Mouse (Mus musculus) central nervous system, embryonic 14 days (tissue): ENCODE measurements around the gene Vmn1r198. TPM values are rescaled to one million over a fixed set of nuclear protein-coding genes. Genes with fewer than 3 reads are reported as not detected.

ENCODE experiments used
- polyA plus RNA-seq: library from polyadenylated mRNA; depleted of rRNA; stranded (reverse); fragments of >200 nt; gene quantifications from 2 replicates; pipeline ENCODE4 v1.2.3, GENCODE M21; 2012; rRNA removed

Vmn1r198 gene
- not detected in 2 replicates for polyA plus RNA-seq

DNA sequence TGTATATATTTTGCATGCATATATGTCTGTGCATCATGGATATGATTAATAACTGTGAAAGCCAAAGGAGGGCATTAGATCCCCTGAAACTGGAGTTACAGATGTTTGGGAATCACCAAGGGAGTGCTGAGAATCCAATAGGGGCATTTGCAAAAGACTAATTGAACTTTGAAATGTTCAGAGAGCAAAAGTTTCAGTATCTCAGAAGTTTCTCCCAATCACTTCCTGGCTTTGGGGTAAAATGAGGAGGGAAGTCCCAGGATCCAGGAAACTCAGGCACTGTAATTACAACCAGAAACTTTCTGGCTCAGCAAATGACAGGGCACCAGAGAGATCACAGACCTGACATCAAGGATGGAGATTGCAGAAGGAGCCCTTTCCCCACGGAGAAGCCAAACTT, at the start of gene Vmn1r198:
TSS of gene Vmn1r198 (plus strand) at position 301 of the 400 bp plus-strand sequence.

DNA sequence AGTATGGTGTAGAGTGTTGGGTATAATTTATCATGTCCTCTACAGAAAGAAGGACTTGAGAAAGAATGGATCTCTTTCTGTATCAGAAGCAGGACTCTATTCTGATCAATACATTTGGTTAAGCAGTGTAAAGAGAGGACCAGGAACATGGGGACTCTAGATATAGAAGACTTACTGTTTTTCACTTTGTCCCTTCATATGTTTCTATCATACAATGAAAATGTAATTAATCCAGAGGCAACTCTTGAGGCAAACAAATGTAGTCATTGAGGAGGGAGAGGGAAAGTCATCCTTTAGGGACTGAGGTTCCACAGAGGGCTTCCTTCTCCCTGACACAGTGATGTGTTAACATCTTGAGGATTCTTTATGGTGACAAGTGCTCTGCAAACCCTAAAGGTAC, 25.9 kb upstream of the Vmn1r198 start, which contains the start of gene Vmn1r197:
TSS of gene Vmn1r197 (plus strand) at position 301 of the 400 bp plus-strand sequence.

DNA sequence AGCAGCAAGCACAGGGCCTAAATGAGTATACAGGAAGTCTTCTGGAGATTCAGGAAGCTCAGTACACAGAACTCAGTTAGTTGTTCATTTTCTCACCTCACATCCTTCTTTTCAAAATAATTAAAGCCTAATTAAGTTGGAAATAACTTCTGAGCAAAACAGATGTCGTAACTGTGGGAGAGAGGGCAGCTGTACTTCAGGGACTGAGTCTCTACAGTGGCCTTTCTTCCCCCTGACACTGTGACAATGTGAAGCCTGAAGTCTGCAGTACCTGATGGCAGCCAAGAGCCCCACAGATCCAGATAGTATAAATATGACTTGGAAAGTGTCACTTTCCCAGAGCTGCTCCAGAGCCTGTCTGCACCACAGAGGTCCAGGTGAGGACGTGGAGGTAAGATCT, 29.4 kb downstream of the Vmn1r198 start, which contains the start of gene Vmn1r199:
TSS of gene Vmn1r199 (plus strand) at position 301 of the 400 bp plus-strand sequence.

DNA sequence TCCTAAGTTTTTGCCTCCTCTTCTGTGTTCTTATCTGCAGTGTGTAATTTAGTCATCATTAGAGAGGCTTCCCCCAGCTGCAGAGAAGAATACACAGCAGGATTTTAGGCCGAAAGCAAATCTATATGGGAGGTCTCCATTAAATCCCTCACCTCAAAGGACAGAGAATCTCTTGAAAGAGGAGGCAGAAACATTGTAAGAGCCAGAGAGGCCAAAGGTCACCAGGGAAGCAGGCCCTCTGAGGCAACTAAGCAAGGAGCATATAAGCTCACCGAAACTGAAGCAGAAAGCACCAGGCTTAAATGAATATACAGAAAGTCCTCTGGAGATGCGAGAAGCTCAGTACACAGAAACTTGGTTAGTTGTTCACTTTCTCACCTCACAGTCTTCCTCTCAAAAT, 39.9 kb downstream of the Vmn1r198 start, which contains the start of gene Vmn1r200:
TSS of gene Vmn1r200 (plus strand) at position 301 of the 400 bp plus-strand sequence.

Other genes with a start within 250 kb of the Vmn1r198 start
- not detected in 2 replicates for gene Vmn1r189, start 244.5 kb upstream of the Vmn1r198 start, polyA plus RNA-seq
- not detected in 2 replicates for gene Vmn1r191, start 166.4 kb upstream of the Vmn1r198 start, polyA plus RNA-seq
- not detected in 2 replicates for gene Vmn1r192, start 159.2 kb upstream of the Vmn1r198 start, polyA plus RNA-seq
- not detected in 2 replicates for gene Vmn1r193, start 127.2 kb upstream of the Vmn1r198 start, polyA plus RNA-seq
- gene Vmn1r194, start 106.1 kb upstream of the Vmn1r198 start, polyA plus RNA-seq, result not detected in 2 replicates
- not detected in 2 replicates for gene Vmn1r195, start 79.8 kb upstream of the Vmn1r198 start, polyA plus RNA-seq
- gene Vmn1r196, start 60.4 kb upstream of the Vmn1r198 start, polyA plus RNA-seq, result not detected in 2 replicates
- not detected in 2 replicates for gene Vmn1r197, start 25.8 kb upstream of the Vmn1r198 start, polyA plus RNA-seq
- gene Vmn1r199, start 29.5 kb downstream of the Vmn1r198 start, polyA plus RNA-seq, result not detected in 2 replicates
- gene Vmn1r200, start 40.0 kb downstream of the Vmn1r198 start, polyA plus RNA-seq, result not detected in 2 replicates
- gene Vmn1r201, start 121.6 kb downstream of the Vmn1r198 start, polyA plus RNA-seq, result not detected in 2 replicates
- gene Vmn1r202, start 155.0 kb downstream of the Vmn1r198 start, polyA plus RNA-seq, result 0.01 TPM in 2 replicates
- gene Vmn1r203, start 167.8 kb downstream of the Vmn1r198 start, polyA plus RNA-seq, result not detected in 2 replicates
- gene Vmn1r204, start 202.8 kb downstream of the Vmn1r198 start, polyA plus RNA-seq, result not detected in 2 replicates
- not detected in 2 replicates for gene Vmn1r205, start 242.6 kb downstream of the Vmn1r198 start, polyA plus RNA-seq